Mouse (Mus musculus) cerebellum, adult 2 months (tissue): ENCODE results near the gene Zfp36. TPM values are rescaled to one million over a fixed set of nuclear protein-coding genes. Genes with fewer than 3 reads are reported as not detected.
A peak's percentile ranks its signal among the peaks of the same experiment; 100 is the strongest.

Source experiments
- DNase-seq, 2 experiments: peaks; one replicate each; pipeline ENCODE4 v3.0.0; 2021
- H3K27ac ChIP-seq: fragments of 200-500 bp; 2 replicates; pipeline ENCODE4 v1.5.1; 2012; ENCODE audit warnings: low read length, control low read depth, inconsistent platforms; ENCODE audit not compliant: insufficient read depth
- H3K27me3 ChIP-seq: fragments of 200-500 bp; 2 replicates; pipeline ENCODE4 v1.6.1; 2012; ENCODE audit warnings: inconsistent platforms, mild to moderate bottlenecking, low read length, moderate library complexity; ENCODE audit not compliant: control insufficient read depth, insufficient read depth
- H3K4me1 ChIP-seq: fragments of 200-500 bp; 2 replicates; pipeline ENCODE4 v1.6.1; 2011; ENCODE audit warnings: low read length; ENCODE audit not compliant: control insufficient read depth, insufficient read depth
- H3K4me3 ChIP-seq: fragments of 200-500 bp; replicated peaks from 2 replicates; pipeline ENCODE3; 2011; ENCODE audit warnings: mild to moderate bottlenecking, low read depth, low read length, control low read depth; ENCODE audit not compliant: insufficient read depth
- CTCF ChIP-seq: fragments of 200-500 bp; IDR thresholded peaks from 2 replicates; pipeline ENCODE4 v1.5.1; 2011; ENCODE audit warnings: low read depth, mild to moderate bottlenecking, control low read depth, low read length, moderate library complexity, borderline replicate concordance; ENCODE audit not compliant: insufficient read depth
- POLR2A ChIP-seq: fragments of 200-500 bp; IDR thresholded peaks from 2 replicates; pipeline ENCODE4 v1.6.1; 2011; ENCODE audit warnings: low read length, control low read depth, borderline replicate concordance; ENCODE audit not compliant: insufficient read depth
- WGBS: fragments of 180-500 bp; shearing (Covaris S2); methylation state at CpG from one replicate; pipeline ENCODE4 v1.1.7; 2018; 5-methylcytosine and 5-hydroxymethylcytosine counted together
- polyA plus RNA-seq: library from polyadenylated mRNA; depleted of rRNA; stranded (reverse); fragments of >200 nt; gene quantifications from 2 replicates; pipeline ENCODE4 v1.2.3, GENCODE M21; 2012

The Zfp36 gene
- polyA plus RNA-seq, 1 experiment = 3.7 TPM

- H3K27ac ChIP-seq = peak within 1 kb of the TSS; percentile 83
- peaks cover 5% of the 10 kb centered on the region; the same call in 1 of the 2 replicates for H3K4me1 ChIP-seq
- peak within 1 kb of the TSS; percentile 98 for H3K4me3 ChIP-seq
- peak; percentile 98 to 99 for DNase-seq
- TF ChIP-seq CTCF (no peak), POLR2A (peak; percentile 83; the same call in 1 of the 2 replicates)
- WGBS = under 1% methylated on average over 50 of the region's 50 CpGs
- no peaks in the 10 kb centered on the region for H3K27me3 ChIP-seq
Observed at GRCm38 (mm10) chr7:28350155-28350883, 29.7 kb downstream of the Zfp36 start, which contains the start of gene Rps16. TSS of gene Rps16 (plus strand) at chr7:28350652.

GRCm38 (mm10) chr7:28348601-28349000, 31.5 kb downstream of the Zfp36 start:
- no peak for DNase-seq
- no peaks in the 10 kb centered on the region for H3K27me3 ChIP-seq
- H3K27ac ChIP-seq = no peak overlapping the region
- H3K4me1 ChIP-seq = peaks cover 5% of the 10 kb centered on the region; the same call in 1 of the 2 replicates
- TF ChIP-seq POLR2A = no peak
- TF ChIP-seq CTCF = no peak
- no peak overlapping the region for H3K4me3 ChIP-seq
- WGBS = 61% methylated on average over 7 of the region's 7 CpGs

- WGBS = 66% methylated on average over 3 of the region's 3 CpGs
- no peak for TF ChIP-seq CTCF
- no peak for TF ChIP-seq POLR2A
- Histone ChIP-seq H3K27me3 (no peaks in the 10 kb centered on the region), H3K4me3 (no peak overlapping the region), H3K27ac (no peak overlapping the region), H3K4me1 (peaks cover 5% of the 10 kb centered on the region; the same call in 1 of the 2 replicates)
- DNase-seq = no peak
Observed at GRCm38 (mm10) chr7:28347746-28348145, 32.3 kb downstream of the Zfp36 start.

GRCm38 (mm10) chr7:28344637-28345036, 35.4 kb downstream of the Zfp36 start:
- TF ChIP-seq POLR2A (no peak), CTCF (peak; percentile 76)
- no peak overlapping the region for H3K27ac ChIP-seq
- no peaks in the 10 kb centered on the region for H3K4me1 ChIP-seq
- under 1% methylated on average over 4 of the region's 4 CpGs for WGBS
- no peaks in the 10 kb centered on the region for H3K27me3 ChIP-seq
- DNase-seq = peak; percentile 43 to 71
- no peak overlapping the region for H3K4me3 ChIP-seq

- Histone ChIP-seq H3K27ac (no peak overlapping the region), H3K27me3 (no peaks in the 10 kb centered on the region), H3K4me1 (no peaks in the 10 kb centered on the region), H3K4me3 (no peak overlapping the region)
- WGBS = 53% methylated on average over 7 of the region's 7 CpGs
- TF ChIP-seq POLR2A (no peak), CTCF (no peak)
- DNase-seq = no peak
Observed at GRCm38 (mm10) chr7:28341381-28341780, 38.7 kb downstream of the Zfp36 start.

GRCm38 (mm10) chr7:28339213-28339917, 40.7 kb downstream of the Zfp36 start:
- peak; percentile 38 to 47 for DNase-seq

GRCm38 (mm10) chr7:28338108-28338998, 41.7 kb downstream of the Zfp36 start, which contains the start of gene Supt5:
TSS of gene Supt5 (minus strand) at chr7:28338746.
- under 1% methylated on average over 77 of the region's 77 CpGs for WGBS
- peak within 1 kb of the TSS; percentile 52; the same call in 1 of the 2 replicates for H3K27ac ChIP-seq
- TF ChIP-seq POLR2A = peak; percentile 94
- no peak for TF ChIP-seq CTCF

More at GRCm38 (mm10) chr7:28339213-28339917, 40.7 kb downstream of the Zfp36 start:
- peaks cover 7% of the 10 kb centered on the region for H3K4me1 ChIP-seq
- WGBS = 58% methylated on average over 19 of the region's 19 CpGs
- no peak overlapping the region; the same call in 1 of the 2 replicates for H3K27ac ChIP-seq
- H3K4me3 ChIP-seq = no peak overlapping the region
- H3K27me3 ChIP-seq = no peaks in the 10 kb centered on the region
- TF ChIP-seq POLR2A (no peak), CTCF (no peak)

More at GRCm38 (mm10) chr7:28338108-28338998, 41.7 kb downstream of the Zfp36 start, which contains the start of gene Supt5:
- no peaks in the 10 kb centered on the region for H3K27me3 ChIP-seq
- H3K4me3 ChIP-seq = peak within 1 kb of the TSS; percentile 90
- H3K4me1 ChIP-seq = peaks cover 10% of the 10 kb centered on the region
- peak; percentile 96 to 98 for DNase-seq
